In the genomic region with DNA sequence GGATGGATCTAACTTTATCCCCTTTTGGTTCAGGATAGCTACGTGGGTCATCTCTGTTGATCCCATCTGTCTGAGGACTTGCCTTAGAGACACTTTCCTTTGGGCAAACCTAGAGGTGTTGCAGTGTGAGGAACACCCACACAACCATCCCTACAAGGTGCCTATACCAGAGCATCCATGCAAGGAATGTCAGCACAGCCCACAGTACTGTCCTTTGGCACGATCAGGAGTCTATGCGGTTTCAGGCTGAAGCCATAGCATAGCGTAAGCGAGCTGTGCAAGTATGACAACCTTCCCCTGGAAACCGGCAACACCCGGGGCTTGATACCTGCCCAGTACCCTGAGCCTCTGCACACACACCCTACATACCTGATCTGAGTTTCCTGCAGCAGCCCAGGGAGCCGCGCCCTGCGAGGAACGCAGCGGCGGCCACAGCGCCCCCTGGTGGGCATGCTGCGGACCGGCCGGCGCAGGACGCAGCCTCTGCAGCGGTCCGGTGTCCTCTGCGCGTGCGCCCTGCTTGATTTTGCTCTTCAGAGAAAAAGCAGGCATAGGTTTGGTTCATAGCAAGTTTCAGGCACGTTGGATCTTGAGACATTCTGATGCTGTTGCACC, we compare ENCODE assay signal across 8 mouse cellular contexts.
DNase-seq lines count a peak whose midpoint lies in the region; ATAC-seq lines count a peak whose summit lies in the region.

No protein-coding gene starts in this region.

- H3K36me3 ChIP-seq in hindbrain, embryonic 14.5 days (replicated peaks; ENCODE audit: control insufficient read depth, insufficient read depth), result no peaks in the 10 kb centered on the region

- peak overlapping the region; percentile 28 for H3K4me3 ChIP-seq in hindbrain, embryonic 14.5 days (replicated peaks; ENCODE audit: low read length)

- peak; percentile 60 for DNase-seq in WW6 (ENCODE audit: low read depth, low spot score)
- DNase-seq in cerebellum, postnatal 36 days, result peak; percentile 86 to 88
- DNase-seq in frontal cortex, postnatal 36 days (ENCODE audit: low spot score in 2 of 2), result peak; percentile 85 to 90
- peak; percentile 92 for DNase-seq in hindbrain, embryonic 14.5 days (ENCODE audit: low spot score)
- peak; percentile 86 to 87 for DNase-seq in layer of hippocampus, postnatal 25 days (ENCODE audit: extremely low spot score in 1 of 2, low spot score in 1 of 2)
- DNase-seq in lung, postnatal 10 days, result peak; percentile 82
- peak; percentile 87 for DNase-seq in retina, embryonic 14.5 days (ENCODE audit: low spot score)
- DNase-seq in thymus, postnatal 25 days, result peak; percentile 84

- ATAC-seq in hindbrain, embryonic 14.5 days (ENCODE audit: low FRiP score), result peak; percentile 91

- peak overlapping the region; percentile 56 for H3K4me2 ChIP-seq in hindbrain, embryonic 14.5 days (replicated peaks)

- H3K4me1 ChIP-seq in hindbrain, embryonic 14.5 days (replicated peaks; ENCODE audit: control insufficient read depth, insufficient read depth, low read length), result peaks cover 11% of the 10 kb centered on the region; the same call in 1 of the 2 replicates

- WGBS in hindbrain, embryonic 14.5 days, result 10% methylated on average over 25 of the region's 25 CpGs

- peak overlapping the region; percentile 53 for H3K9ac ChIP-seq in hindbrain, embryonic 14.5 days

- H3K27me3 ChIP-seq in hindbrain, embryonic 14.5 days (ENCODE audit: control insufficient read depth, insufficient read depth, low read length), result no peaks in the 10 kb centered on the region

- H3K27ac ChIP-seq in hindbrain, embryonic 14.5 days, result no peak overlapping the region

- H3K9me3 ChIP-seq in hindbrain, embryonic 14.5 days (ENCODE audit: control insufficient read depth, low read length), result no peaks in the 10 kb centered on the region; the same call in 1 of the 2 replicates
